Mouse (Mus musculus): ENCODE results near the gene Il10.

DNA sequence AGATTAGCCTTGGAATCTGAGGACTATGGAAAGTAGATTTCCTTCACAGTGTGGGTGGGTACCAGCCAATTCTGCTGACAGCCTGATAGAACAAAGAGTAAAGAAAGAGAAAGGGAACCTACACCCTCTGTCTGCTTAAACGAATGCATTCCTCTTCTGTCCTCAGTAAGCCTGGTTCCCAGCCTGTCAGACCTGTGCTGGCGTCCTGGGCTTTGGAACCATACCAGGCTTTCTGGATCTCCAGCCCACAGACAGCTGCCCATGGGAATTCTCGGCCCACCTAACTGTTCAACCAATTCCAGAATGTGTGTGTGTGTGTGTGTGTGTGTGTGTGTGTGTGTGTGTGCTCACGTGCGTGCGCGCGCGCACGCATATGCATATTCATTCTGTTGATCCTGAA is 21.3 kb upstream of the Il10 start:
- TF ChIP-seq POLR2A (IDR thresholded peaks at IDR 0.05; ENCODE audit: control insufficient read depth, extremely low read depth, insufficient read depth, low read length, poor library complexity), result no peak
- no peak for TF ChIP-seq CTCF (IDR thresholded peaks at IDR 0.05; ENCODE audit: borderline replicate concordance, control insufficient read depth, extremely low read depth, insufficient read depth, low read length, poor library complexity)
